Mouse (Mus musculus): Measurements from ENCODE around the gene Usp20.
"Not testable (repeated sequence)": the region's sequence is repeated elsewhere in the genome, so short reads cannot be mapped to it uniquely, and the experiment has no call there.

Gene Usp20

GRCm38 (mm10) chr2:30981790-30982513 is at the start of gene Usp20, which contains the start of gene BC005624:
Usp20 (plus strand) TSS chr2:30982279.
BC005624 (minus strand) TSS chr2:30982201.
- peak; percentile 99 for DNase-seq (ENCODE audit: extremely low spot score, low read depth, low spot score)

GRCm38 (mm10) chr2:30933032-30933431 is 49.0 kb upstream of the Usp20 start:
- no peak for DNase-seq (ENCODE audit: extremely low spot score, low read depth, low spot score)

GRCm38 (mm10) chr2:30933917-30934450 is 48.1 kb upstream of the Usp20 start:
- peak; percentile 80 for DNase-seq (ENCODE audit: extremely low spot score, low read depth, low spot score)

- DNase-seq (ENCODE audit: extremely low spot score, low read depth, low spot score) = no peak
These were observed 45.3 kb upstream of the Usp20 start for GRCm38 (mm10) chr2:30936808-30937207.

GRCm38 (mm10) chr2:30937731-30938130 is 44.3 kb upstream of the Usp20 start:
- DNase-seq (ENCODE audit: extremely low spot score, low read depth, low spot score) = no peak

GRCm38 (mm10) chr2:30938574-30938991 is 43.5 kb upstream of the Usp20 start:
- DNase-seq (ENCODE audit: extremely low spot score, low read depth, low spot score) = no peak

- no peak for DNase-seq (ENCODE audit: extremely low spot score, low read depth, low spot score)
These were observed 40.5 kb upstream of the Usp20 start for GRCm38 (mm10) chr2:30941586-30941985.

- not testable (repeated sequence) for DNase-seq (ENCODE audit: extremely low spot score, low read depth, low spot score)
These were observed 40.0 kb upstream of the Usp20 start for GRCm38 (mm10) chr2:30942116-30942515.

- DNase-seq (ENCODE audit: extremely low spot score, low read depth, low spot score) = peak; percentile 76
These were observed 39.5 kb upstream of the Usp20 start for GRCm38 (mm10) chr2:30942603-30943011.

GRCm38 (mm10) chr2:30952457-30952823 is 29.6 kb upstream of the Usp20 start:
- DNase-seq (ENCODE audit: extremely low spot score, low read depth, low spot score) = no peak

- peak; percentile 78 for DNase-seq (ENCODE audit: extremely low spot score, low read depth, low spot score)
These were observed 29.1 kb upstream of the Usp20 start, which contains the start of gene Tor1b for GRCm38 (mm10) chr2:30952824-30953490. Tor1b (plus strand) TSS chr2:30952959.

GRCm38 (mm10) chr2:30954797-30955196 is 27.3 kb upstream of the Usp20 start:
- DNase-seq (ENCODE audit: extremely low spot score, low read depth, low spot score) = no peak

GRCm38 (mm10) chr2:30957511-30957910 is 24.6 kb upstream of the Usp20 start:
- no peak for DNase-seq (ENCODE audit: extremely low spot score, low read depth, low spot score)

- DNase-seq (ENCODE audit: extremely low spot score, low read depth, low spot score) = no peak
These were observed 23.4 kb upstream of the Usp20 start for GRCm38 (mm10) chr2:30958726-30959125.

GRCm38 (mm10) chr2:30959856-30960255 is 22.2 kb upstream of the Usp20 start:
- DNase-seq (ENCODE audit: extremely low spot score, low read depth, low spot score) = no peak

- DNase-seq (ENCODE audit: extremely low spot score, low read depth, low spot score) = no peak
These were observed 19.4 kb upstream of the Usp20 start for GRCm38 (mm10) chr2:30962570-30963254.

- DNase-seq (ENCODE audit: extremely low spot score, low read depth, low spot score) = no peak
These were observed 16.5 kb upstream of the Usp20 start for GRCm38 (mm10) chr2:30965627-30966026.

GRCm38 (mm10) chr2:30966826-30967225 is 15.3 kb upstream of the Usp20 start:
- no peak for DNase-seq (ENCODE audit: extremely low spot score, low read depth, low spot score)

- peak; percentile 69 for DNase-seq (ENCODE audit: extremely low spot score, low read depth, low spot score)
These were observed 14.4 kb upstream of the Usp20 start, which contains the start of gene Tor1a for GRCm38 (mm10) chr2:30967352-30968327. Tor1a (minus strand) TSS chr2:30967933.

GRCm38 (mm10) chr2:30983024-30983423 is 945 bp downstream of the Usp20 start:
- DNase-seq (ENCODE audit: extremely low spot score, low read depth, low spot score) = no peak

All from hindlimb bud, embryonic 11.5 days (tissue).